Mouse (Mus musculus): ENCODE results near the gene Sft2d1.
"Not testable (repeated sequence)": the region's sequence is repeated elsewhere in the genome, so short reads cannot be mapped to it uniquely, and the experiment has no call there.

The Sft2d1 gene

DNA sequence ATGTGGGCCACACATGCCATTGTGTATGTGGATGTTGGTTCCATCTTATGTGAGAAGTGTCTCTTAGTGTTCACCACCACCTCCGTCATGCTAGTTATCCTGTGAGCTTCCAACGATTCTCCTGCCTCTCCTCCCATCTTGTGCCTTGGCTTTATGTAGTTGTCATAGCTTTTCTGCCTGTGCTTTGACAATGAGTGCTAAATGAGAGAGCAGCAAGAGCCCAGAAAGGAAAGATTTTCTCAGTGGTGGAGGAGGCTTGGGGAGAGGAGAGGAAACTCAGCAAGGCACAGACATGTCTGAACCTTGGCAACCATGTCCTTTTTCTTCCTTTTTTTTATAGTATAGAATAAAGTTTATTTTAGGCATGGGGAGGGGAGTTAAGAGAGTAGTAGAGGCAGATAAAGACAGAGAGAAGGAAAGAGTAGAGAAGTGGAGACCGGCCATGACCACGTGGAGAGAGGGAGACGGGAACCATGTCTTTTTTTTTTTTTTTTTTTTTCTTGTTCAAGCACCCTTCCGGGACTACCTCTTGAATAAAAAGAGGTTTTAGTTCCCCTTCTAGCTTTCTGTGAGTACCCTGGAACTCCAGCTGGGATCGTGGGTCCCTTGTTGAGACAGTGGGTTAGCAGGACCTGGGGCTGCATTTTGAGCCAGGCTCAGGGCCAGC lies 8.0 kb upstream of the Sft2d1 start:
- DNase-seq, result no peak

DNA sequence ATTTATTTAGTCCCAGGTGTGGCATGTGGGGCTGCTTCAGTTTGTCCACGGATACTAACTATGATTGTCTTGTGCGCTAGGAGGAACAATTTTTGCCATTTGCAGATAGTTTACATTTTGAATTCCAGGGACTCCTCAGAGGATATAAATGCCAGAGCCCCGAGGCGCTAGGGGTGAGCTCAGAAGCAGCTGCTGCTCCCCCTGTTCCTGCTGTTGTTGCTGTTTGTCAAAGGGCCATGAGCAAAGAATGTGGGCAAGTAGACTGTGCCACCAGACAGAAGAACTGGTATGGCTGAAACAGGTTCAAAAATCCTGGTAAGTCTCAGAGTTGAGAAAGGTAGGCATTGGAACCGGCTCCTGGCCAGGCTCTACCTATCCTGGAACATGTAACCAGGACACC lies 7.2 kb upstream of the Sft2d1 start:
- DNase-seq, result no peak

DNA sequence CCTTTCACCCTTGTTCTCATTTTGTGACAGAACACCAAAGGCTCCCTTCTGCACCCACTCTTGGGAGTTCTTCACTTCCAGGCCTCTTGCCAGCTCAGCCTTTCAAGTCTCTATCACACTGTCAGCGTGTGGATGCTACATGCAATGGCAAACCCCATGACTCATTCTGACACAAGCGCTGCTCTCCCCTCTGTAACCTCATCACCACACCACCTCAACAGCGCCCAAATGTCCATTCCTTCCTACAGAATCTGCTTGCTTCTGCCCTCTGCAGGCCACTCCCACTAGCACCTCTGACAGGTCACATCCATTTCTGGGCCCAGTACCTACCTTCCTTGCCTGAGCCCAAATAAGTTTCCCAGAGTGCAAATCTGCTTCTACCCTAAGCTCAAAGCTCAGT lies 5.1 kb upstream of the Sft2d1 start:
- DNase-seq, result no peak

DNA sequence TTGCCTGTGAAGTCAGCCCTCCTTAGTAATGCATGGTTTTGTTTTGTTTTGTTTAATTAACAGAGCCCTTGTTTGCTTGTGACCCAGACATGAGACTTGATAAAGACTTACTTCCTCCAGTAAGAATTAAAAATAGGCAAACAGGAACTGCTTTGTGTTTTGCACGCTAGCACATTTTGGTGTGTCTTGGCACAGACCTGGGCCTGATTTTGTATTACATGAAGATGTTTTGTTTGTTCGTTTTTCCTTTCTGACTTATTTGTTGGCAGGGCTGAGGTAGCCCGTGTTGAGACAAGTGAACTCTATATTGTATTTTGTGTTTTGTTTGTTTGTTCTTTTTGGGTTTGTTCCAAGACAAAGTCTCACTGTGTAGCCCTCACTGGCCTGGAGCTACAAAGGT lies 849 bp downstream of the Sft2d1 start:
- DNase-seq, result no peak

GRCm38 (mm10) chr17:8313976-8314375 lies 3.1 kb downstream of the Sft2d1 start:
- no peak for DNase-seq

GRCm38 (mm10) chr17:8316251-8316650 lies 5.3 kb downstream of the Sft2d1 start:
- DNase-seq, result peak; percentile 37

- not testable (repeated sequence) for DNase-seq
Measured at GRCm38 (mm10) chr17:8326877-8327276, 16.0 kb downstream of the Sft2d1 start.

DNA sequence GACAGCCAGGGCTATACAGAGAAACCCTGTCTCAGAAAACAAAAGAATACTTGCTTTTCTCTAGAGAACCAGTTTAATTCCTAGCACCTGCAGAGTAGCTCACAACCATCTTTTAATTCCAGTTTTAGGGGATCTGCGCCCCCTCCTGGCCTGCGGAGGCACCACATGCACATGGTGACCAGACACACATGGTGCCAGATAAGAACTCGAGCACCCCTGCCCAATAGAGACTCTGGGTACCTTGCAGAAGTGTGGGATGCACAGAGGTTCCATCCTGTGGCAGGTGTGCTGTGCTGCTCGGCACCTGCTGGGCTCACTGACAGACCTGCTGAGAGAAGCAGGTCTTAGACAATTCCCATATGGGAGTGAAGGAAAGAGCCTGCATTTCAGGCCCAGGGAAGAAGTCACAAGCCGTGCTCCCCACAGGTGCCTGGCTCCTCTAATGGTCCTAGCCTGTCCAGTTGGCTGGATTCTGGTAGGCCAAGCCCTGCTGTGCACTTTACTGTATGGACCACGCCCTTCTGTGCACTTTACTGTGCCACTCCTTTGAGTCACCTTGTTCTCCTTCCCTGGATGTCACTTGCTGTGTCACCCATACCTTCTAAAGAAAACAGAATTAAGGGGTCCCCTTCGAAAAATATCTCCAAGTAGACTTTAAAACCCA lies 17.7 kb downstream of the Sft2d1 start:
- peak; percentile 47 for DNase-seq

DNA sequence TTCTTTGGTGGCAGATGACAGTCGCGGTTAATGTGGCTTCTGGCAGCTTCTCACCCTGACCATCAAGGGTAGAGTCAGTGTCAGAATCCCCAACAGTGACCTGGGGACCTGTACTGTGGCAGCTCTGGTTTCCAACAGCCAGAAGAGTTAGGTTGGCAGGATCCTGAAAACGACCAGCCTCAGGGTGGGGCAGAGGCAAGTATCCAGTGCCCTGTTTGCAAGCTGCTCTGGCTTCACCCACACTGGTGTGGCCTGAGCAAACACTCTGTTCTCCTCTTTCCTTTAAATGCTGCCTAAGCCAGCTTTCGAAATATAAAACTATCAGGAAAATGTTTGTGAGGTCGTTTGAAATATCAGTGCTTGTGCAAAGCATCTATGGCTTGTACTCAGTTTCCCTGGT lies 19.7 kb downstream of the Sft2d1 start:
- no peak for DNase-seq

DNA sequence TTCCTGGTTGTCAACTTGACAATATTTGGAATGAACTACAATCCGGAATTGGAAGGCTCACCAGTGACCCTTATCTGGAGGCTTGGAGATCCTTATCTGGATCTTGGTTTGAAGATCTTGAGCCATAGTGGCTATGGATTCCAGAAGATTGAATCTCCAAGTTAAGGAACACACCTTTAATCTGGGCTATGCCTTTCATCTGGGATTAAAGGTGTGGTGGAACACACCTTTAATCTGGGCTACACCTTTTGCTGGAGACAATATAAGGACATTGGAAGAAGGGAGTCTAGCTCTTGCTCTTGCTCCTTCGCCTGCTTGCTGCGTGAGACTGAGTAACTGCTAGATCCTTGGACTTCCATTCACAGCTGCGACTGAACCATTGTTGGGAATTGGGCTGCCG lies 26.3 kb downstream of the Sft2d1 start, which contains the start of gene Prr18:
Prr18 (plus strand) TSS at position 301 of the 400 bp plus-strand sequence.
- DNase-seq, result not testable (repeated sequence)

GRCm38 (mm10) chr17:8339666-8340374 lies 28.9 kb downstream of the Sft2d1 start:
- DNase-seq, result no peak

DNA sequence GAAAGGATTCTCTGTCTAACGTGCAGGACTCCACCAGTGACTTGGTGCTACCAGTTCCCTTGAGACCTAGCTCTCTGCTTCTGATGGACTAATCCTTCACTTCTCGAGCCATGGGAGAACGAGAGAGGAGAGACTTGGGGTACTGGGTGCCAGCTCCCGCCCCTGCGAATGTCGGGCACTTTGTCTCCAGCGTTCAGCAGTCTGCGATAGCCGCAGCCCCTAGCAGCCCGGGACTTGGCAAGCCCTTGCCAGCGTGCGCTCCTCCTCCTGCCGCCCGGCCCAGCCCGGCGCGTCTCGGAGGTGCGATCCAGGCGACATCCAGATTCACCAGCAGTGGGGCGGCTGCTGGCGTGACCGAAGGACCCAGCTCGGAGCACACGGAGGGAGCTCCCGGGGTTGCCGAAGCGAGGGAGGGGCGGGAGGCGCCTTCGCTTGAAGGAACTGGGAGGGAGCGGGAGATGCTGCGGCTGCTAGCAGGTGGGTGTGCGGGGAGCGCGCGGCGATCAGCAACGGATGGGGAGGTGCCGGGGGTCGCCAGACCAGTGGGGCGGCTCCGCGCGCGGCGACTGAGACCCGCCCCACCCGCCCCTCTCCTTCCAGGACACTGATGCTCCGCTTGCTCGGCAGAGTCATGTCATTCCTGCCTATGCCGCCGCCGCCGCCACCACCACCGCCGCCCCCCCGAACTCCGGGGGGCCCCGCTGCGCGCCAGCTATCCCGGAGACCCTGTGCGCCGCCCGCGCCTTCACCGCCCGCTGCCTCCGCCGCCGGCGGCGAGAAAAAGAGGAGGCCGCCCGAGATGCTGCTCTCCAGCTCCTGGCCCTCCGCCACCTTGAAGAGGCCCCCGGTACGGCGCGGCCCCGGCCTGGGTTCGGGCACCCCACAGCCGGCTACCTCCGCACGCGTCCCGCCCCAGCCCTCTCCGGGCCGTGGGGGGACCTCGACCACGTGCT lies 29.8 kb downstream of the Sft2d1 start:
- DNase-seq, result peak; percentile 23

GRCm38 (mm10) chr17:8341360-8341963 lies 30.6 kb downstream of the Sft2d1 start:
- DNase-seq, result peak; percentile 11

- peak; percentile 57 for DNase-seq
Measured at GRCm38 (mm10) chr17:8342706-8343105, 31.8 kb downstream of the Sft2d1 start.

DNA sequence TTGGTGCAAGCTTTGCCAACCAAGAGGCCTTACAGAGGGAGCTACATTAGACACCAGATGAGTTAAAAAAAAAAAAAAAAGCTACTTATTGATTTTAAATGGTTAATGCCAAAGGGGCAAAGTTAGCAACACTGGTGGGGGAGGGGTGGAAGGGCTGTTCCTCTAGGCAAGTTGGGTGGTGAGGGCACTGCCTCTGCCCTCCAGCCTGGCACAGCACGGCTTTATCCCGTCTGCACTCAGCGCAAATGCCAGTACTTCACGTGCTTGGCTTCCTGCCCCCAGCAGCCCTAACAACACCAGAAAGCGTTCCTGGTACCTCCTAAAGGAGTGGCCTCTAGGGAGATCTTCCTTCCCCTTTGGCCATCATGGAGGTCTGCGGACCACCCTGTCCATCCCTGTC lies 32.5 kb downstream of the Sft2d1 start:
- DNase-seq, result no peak

DNA sequence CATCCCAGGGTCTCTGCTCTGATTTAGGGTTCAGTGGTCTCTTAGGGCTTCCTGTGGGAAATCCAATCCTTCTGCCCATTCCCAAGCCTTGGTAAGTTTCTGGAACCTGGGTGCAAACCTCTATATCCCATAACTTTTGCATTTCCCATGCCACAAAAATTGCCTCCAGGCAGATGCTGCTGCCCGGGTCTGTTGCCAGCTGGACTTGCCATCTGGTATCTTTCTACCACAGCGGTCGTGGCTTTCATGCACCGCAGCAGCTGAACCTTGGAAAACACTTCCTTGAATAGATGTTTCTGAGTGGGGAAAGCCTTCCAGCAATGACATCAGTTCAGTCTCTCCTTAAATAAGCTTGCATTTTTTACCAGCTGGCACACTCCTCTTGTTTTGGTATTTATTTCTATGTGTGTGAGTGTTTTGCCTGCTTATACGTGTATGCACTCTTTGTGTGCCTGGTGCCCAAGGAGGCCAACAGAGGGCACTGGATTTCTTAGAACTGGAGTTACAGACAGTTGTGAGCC lies 36.9 kb downstream of the Sft2d1 start:
- DNase-seq, result no peak

DNA sequence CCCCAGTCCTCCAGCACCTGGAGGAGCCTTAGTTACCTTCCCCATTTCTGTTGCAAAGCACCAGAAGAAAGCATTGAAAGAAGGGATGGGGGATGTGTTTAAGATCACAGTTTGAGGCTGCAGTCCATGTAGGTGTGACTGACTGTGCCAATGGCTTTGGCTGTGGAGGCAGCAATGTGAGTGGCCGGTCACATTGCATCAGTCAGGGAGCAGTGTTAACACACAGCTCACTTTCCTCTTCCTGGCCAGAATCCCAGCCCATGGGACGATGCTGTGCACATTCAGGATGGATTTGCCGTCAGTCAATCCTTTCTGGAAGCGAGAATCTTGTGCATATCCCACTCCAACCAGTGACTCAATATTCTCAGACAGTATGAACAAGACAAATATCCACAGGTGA lies 38.0 kb downstream of the Sft2d1 start:
- DNase-seq, result no peak

DNA sequence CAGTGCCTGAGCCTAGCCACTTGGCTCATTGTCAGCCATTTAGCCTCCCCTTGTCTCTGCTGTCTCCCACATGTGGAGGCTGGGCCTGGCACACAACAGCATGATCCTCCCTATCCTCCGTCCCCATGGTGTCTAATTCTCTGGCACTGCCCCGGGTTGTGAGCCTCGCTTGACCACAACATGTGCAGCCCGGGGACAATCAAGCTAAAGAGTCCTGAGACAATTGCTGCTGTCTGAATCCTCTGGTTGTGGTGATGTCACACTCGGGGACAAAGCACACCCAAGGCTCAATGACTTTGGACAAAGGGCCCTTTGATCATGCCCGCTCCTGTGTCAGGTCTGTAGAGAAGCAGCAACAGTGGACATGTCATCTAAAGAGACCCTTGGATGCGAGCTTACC lies 40.2 kb downstream of the Sft2d1 start:
- DNase-seq, result no peak

GRCm38 (mm10) chr17:8355692-8356091 lies 44.8 kb downstream of the Sft2d1 start, which contains the start of gene T2:
T2 (plus strand) TSS chr17:8355992.
- DNase-seq, result no peak

DNA sequence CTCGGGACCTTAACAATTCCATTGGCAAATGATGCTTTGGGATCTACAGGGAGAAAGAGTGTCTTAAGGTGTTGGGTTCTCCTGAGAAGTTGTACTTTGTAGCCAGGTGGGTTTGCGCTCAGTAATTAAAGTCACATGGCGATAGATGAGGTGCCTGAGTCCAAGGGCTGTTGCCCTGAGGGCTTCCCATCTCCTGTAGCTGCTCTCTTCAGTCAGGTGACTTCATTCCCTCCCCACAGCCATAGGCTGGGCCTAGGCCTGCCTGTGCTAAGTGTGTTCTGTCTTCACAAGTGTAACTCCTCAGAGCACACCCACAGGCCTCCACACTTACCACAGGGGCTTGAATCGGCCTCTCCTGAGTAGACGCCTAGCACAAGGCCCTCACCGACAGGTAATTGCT lies 46.6 kb downstream of the Sft2d1 start:
- DNase-seq, result no peak

- no peak for DNase-seq
Measured at GRCm38 (mm10) chr17:8360876-8361275, 50.0 kb downstream of the Sft2d1 start.

Data from thymus, postnatal 14 days (tissue).